Mouse (Mus musculus) limb, embryonic 11.5 days (tissue): Measurements from ENCODE around the gene Traf1. TPM values are rescaled to one million over a fixed set of nuclear protein-coding genes. Genes with fewer than 3 reads are reported as not detected.
A peak's percentile ranks its signal among the peaks of the same experiment; 100 is the strongest.

Source experiments
- ATAC-seq: fragments of 200-750 bp; cut with Nextera tagmentation; 2 replicates; pipeline ENCODE4 v1.8.0; 2017; ENCODE audit warnings: low read depth; ENCODE audit not compliant: insufficient number of reproducible peaks, low FRiP score, low TSS enrichment
- DNase-seq: peaks from one replicate; pipeline ENCODE4 v3.0.0-alpha.2; 2015; ENCODE audit warnings: low spot score
- H3K27ac ChIP-seq: fragments of 300-500 bp; sonication (generic); replicated peaks from 2 replicates; pipeline ENCODE4 v1.5.1; 2014; ENCODE audit warnings: low read depth, mild to moderate bottlenecking, low read length
- H3K27me3 ChIP-seq: fragments of 300-500 bp; sonication (generic); 2 replicates; pipeline ENCODE4 v1.6.1; 2014; ENCODE audit warnings: mild to moderate bottlenecking, low read length, mixed read lengths; ENCODE audit not compliant: control insufficient read depth, insufficient read depth
- H3K36me3 ChIP-seq: fragments of 300-500 bp; sonication (generic); 2 replicates; pipeline ENCODE4 v1.6.1; 2014; ENCODE audit warnings: mild to moderate bottlenecking, low read length, moderate library complexity, mixed read lengths; ENCODE audit not compliant: control insufficient read depth, insufficient read depth
- H3K4me1 ChIP-seq: fragments of 300-500 bp; sonication (generic); 2 replicates; pipeline ENCODE4 v1.6.1; 2014; ENCODE audit warnings: low read length, mixed read lengths; ENCODE audit not compliant: control insufficient read depth, insufficient read depth
- H3K4me2 ChIP-seq: fragments of 300-500 bp; sonication (generic); 2 replicates; pipeline ENCODE4 v1.6.1; 2014; ENCODE audit warnings: low read depth, mild to moderate bottlenecking, moderate library complexity; ENCODE audit not compliant: severe bottlenecking
- H3K4me3 ChIP-seq: fragments of 300-500 bp; sonication (generic); 2 replicates; pipeline ENCODE4 v1.5.1; 2014; ENCODE audit warnings: low read depth, low read length
- H3K9ac ChIP-seq: fragments of 300-500 bp; sonication (generic); 2 replicates; pipeline ENCODE4 v1.6.1; 2014; ENCODE audit warnings: mild to moderate bottlenecking, low read length
- H3K9me3 ChIP-seq: fragments of 300-500 bp; sonication (generic); 2 replicates; pipeline ENCODE4 v1.6.1; 2016; ENCODE audit warnings: low read length; ENCODE audit not compliant: control insufficient read depth
- WGBS: fragments of 180-500 bp; shearing (Covaris S2); extraction: QIAGEN DNeasy Blood & Tissue Kit; methylation state at CpG from one replicate; pipeline ENCODE4 v1.1.7; 2014; 5-methylcytosine and 5-hydroxymethylcytosine counted together
- polyA plus RNA-seq: library from polyadenylated mRNA; unstranded; fragments of >200 nt; fragmentation: Nextera tagmentation; extraction: Ambion mirVana; gene quantifications from 2 replicates; pipeline ENCODE4 v1.2.1, GENCODE M21; 2014

Gene Traf1
- polyA plus RNA-seq, 1 experiment from 2014 or later: 0.15 TPM

DNA sequence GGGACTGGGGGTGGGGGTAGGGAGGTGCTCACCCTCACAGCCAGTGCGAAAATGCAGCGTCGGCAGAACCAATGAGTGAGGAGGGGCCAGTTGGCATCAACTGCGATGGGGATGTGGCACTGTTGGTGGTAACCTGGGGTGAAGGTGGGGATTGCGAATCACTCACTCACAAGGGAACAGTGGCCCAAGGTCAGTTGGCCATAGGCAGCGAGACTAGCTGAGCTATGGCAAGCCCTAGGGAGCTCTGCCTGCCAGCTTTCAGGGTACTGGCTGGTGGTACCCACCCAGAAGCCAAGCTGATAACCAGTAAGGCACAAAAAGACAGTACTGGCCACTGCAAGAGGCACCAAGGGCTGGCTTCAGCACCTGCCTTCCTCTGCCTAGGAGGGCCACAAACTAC, 55.1 kb downstream of the Traf1 start:
- H3K4me3 ChIP-seq: no peak overlapping the region
- no peak overlapping the region for H3K27ac ChIP-seq
- DNase-seq (no peak), ATAC-seq (no peak)
- H3K9me3 ChIP-seq: no peaks in the 10 kb centered on the region
- WGBS: 44% methylated on average over 6 of the region's 6 CpGs
- H3K36me3 ChIP-seq: no peaks in the 10 kb centered on the region
- peaks cover 11% of the 10 kb centered on the region for H3K27me3 ChIP-seq
- H3K4me1 ChIP-seq: 0 out of 2 replicates have a peak, but pooled peaks cover 7% of the 10 kb centered on the region
- no peak overlapping the region for H3K4me2 ChIP-seq
- H3K9ac ChIP-seq: no peak overlapping the region

DNA sequence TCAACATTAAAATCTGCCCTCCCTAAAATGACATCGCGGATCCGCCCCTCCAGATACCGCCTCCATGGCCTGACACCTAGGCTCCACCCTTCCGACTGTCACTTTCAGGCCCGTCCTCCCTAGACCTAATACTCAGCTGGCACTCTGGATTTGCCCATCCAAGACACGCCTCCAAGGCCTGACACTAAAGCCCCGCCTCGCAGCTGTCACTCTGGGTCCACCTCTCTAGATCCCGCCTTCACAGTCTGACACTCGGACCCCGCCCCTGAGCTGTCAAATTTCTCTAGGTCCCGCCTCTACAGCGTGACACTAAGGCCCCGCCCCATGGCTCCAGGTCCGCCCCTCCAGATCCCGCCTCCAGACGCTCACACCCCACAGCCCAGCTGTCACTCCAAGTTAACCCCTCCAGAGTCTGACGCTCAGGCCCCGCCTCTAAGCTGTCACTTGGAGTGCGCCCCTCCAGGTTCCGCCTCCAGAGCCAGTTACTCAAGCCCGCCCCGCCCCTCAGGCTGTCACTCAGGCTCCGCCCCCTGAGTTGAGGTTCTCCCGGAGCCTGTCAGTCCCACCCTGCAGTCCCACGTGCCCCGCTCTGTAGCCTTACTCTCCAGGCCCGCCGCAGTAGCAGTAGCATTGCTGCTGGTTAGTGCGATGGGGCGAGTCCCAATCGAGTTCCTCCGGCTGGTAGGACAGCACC, 56.6 kb downstream of the Traf1 start:
- H3K4me1 ChIP-seq: 0 out of 2 replicates have a peak, but pooled peaks cover 7% of the 10 kb centered on the region
- no peaks in the 10 kb centered on the region for H3K36me3 ChIP-seq
- no peak overlapping the region for H3K9ac ChIP-seq
- under 1% methylated on average over 34 of the region's 34 CpGs for WGBS
- no peaks in the 10 kb centered on the region for H3K9me3 ChIP-seq
- H3K4me2 ChIP-seq: peak overlapping the region; percentile 45
- peak; percentile 96 for ATAC-seq
- peak overlapping the region; percentile 15 for H3K4me3 ChIP-seq
- H3K27me3 ChIP-seq: peaks cover 7% of the 10 kb centered on the region; the same call in 1 of the 2 replicates
- no peak overlapping the region for H3K27ac ChIP-seq
- peak; percentile 96 for DNase-seq

DNA sequence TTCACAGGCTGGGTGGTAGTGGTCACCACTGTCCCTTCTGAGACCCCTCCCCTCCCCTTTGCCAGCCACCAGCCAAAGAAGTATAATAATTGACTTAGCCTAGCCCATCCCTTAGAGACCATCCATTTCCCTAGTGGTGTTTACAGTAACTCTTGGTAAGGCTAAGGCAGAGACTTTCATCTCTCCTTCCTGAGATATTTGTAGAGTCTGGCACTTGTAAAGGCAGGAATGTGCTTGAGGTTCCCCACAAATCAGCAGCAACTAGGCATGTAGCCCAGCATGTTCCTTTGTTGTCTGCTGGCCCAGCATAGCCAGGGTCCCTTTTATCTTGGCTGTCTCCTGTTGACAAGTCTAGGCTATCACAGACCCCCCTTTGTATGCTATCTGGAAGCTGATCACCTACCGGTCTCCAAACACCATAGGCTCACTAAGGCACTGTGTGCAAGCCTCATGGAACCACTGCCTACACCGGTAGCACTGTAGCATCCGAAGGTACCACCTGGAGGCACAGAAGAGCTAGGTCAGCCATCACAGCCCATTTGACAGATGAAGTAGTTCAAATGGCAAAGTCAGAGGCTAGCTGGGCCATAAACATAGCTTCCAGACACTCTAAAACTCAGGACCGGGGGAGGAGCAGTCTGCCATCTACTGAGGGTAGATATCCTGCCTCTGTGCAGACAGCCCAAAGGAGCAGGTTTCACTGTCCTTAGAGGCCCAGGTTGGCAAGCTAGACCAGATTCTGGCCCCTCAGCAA, 57.7 kb downstream of the Traf1 start:
- Histone ChIP-seq H3K36me3 (no peaks in the 10 kb centered on the region), H3K9ac (no peak overlapping the region), H3K4me3 (no peak overlapping the region), H3K4me2 (no peak overlapping the region), H3K27ac (no peak overlapping the region), H3K27me3 (peaks cover 7% of the 10 kb centered on the region; the same call in 1 of the 2 replicates), H3K9me3 (no peaks in the 10 kb centered on the region), H3K4me1 (0 out of 2 replicates have a peak, but pooled peaks cover 7% of the 10 kb centered on the region)
- no peak for DNase-seq
- WGBS: 63% methylated on average over 4 of the region's 4 CpGs
- no peak for ATAC-seq

DNA sequence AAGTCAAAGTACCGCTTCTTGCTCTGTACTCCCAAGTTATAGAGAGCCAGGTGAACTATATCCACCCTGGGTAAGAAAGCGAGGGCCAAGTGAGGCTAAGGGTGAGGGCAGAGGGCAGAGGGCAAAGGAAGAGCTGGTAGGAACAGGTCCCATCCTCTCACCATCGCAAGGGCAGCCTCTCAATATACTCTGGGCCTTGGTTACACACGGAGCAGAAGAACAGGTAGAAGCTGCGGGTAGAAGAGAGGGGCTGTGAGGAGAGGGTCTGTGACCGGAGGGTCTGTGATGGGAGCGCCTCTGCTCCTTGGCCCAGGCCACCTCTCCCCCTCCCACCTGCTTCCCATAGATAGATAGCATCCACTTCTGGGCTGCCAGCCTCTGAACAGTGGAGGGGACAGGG, 58.4 kb downstream of the Traf1 start:
- 0 out of 2 replicates have a peak, but pooled peaks cover 7% of the 10 kb centered on the region for H3K4me1 ChIP-seq
- H3K27me3 ChIP-seq: peaks cover 9% of the 10 kb centered on the region; the same call in 1 of the 2 replicates
- H3K9ac ChIP-seq: no peak overlapping the region
- WGBS: 88% methylated on average over 7 of the region's 7 CpGs
- no peak for ATAC-seq
- H3K4me2 ChIP-seq: no peak overlapping the region
- H3K27ac ChIP-seq: no peak overlapping the region
- no peaks in the 10 kb centered on the region for H3K9me3 ChIP-seq
- H3K36me3 ChIP-seq: no peaks in the 10 kb centered on the region
- DNase-seq: no peak
- H3K4me3 ChIP-seq: no peak overlapping the region

DNA sequence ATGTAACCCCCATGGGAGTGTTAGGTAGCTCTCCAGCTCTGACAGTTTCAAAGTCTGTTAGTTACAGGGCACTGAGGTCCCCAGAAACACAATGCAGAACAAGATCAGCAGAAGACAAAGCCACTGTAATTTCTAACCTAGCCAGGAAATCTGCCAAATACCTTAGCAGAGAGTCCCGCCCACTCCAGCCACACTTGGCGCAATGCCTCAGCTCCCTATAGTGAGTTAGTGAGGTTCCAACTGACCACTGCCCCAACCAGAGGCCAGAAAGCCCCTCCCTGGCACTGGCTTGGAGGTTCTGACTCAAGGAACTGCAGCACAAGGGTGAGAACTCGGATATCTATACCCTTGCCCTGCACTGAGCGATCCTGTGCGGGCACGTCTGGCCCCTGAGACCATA, 58.8 kb downstream of the Traf1 start:
- no peak for ATAC-seq
- H3K27ac ChIP-seq: no peak overlapping the region
- H3K4me2 ChIP-seq: no peak overlapping the region
- no peak overlapping the region for H3K4me3 ChIP-seq
- no peak for DNase-seq
- no peaks in the 10 kb centered on the region for H3K36me3 ChIP-seq
- H3K9me3 ChIP-seq: no peaks in the 10 kb centered on the region
- H3K9ac ChIP-seq: no peak overlapping the region
- 0 out of 2 replicates have a peak, but pooled peaks cover 7% of the 10 kb centered on the region for H3K4me1 ChIP-seq
- 86% methylated on average over 6 of the region's 6 CpGs for WGBS
- H3K27me3 ChIP-seq: peaks cover 9% of the 10 kb centered on the region; the same call in 1 of the 2 replicates

DNA sequence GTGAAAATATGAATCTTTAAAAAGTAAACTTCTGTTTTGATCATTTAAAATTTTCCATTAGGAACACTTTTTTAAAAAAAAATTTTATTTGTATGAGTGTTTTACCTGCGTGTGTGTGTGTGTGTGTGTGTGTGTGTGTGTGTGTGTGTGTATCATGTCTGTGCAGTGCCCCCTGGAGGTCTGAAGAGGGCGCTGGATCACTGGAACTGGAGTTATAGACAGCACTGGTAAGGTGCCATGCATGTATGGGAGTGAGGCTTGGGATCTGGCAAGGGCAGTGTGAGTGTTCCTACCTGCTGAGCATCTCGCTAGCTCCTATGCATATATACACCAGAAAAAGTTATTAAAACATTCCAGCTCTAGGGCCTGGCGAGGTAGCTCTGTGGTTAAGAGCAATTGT, 59.8 kb downstream of the Traf1 start:
- no peak overlapping the region for H3K27ac ChIP-seq
- 78% methylated on average over 4 of the region's 4 CpGs for WGBS
- H3K4me1 ChIP-seq: 0 out of 2 replicates have a peak, but pooled peaks cover 7% of the 10 kb centered on the region
- no peaks in the 10 kb centered on the region for H3K9me3 ChIP-seq
- H3K36me3 ChIP-seq: no peaks in the 10 kb centered on the region
- ATAC-seq: no peak
- H3K4me3 ChIP-seq: no peak overlapping the region
- H3K9ac ChIP-seq: no peak overlapping the region
- no peak overlapping the region for H3K4me2 ChIP-seq
- peaks cover 7% of the 10 kb centered on the region; the same call in 1 of the 2 replicates for H3K27me3 ChIP-seq
- no peak for DNase-seq

DNA sequence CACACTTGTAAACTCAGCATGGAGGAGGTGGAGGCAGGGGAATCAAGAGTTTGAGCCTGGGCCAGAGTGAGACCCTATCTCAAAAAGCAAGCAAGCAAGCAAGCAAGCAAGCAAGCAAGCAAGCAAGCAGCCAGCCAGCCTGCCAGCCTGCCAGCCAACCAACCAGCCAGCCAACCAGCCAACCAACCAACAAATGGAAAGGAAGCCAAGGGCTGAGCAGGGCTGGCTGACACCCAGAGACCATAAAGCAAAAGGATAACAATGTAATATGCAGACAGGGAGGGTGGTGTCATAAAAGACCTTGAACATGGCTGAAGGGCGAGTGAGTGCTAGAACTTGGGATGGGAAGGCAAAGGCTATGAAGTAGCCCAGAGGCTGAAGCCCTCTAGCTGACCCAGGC, 61.2 kb downstream of the Traf1 start:
- 86% methylated on average over 1 of the region's 1 CpGs for WGBS
- no peak for ATAC-seq

DNA sequence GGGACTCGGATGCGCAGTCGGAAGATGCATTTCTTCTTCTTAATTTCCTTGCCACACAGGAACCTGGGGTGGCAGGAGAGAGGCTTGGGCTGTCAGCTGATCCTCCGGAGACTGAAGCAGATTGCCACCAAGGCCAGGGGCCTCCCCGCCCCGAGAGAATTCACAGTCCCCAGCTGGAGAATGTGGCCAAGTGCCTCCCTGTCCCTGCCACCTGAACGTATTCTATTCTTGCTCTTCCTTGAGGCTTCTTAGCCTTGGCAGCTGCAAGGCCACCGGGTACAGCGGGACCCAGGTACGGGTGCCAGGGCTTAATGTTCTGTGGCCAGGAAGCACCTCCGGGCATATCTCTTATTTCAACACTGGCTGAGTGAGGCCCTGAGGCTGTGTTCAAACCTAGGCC, 61.9 kb downstream of the Traf1 start:
- Histone ChIP-seq H3K4me2 (no peak overlapping the region), H3K4me1 (0 out of 2 replicates have a peak, but pooled peaks cover 4% of the 10 kb centered on the region), H3K9ac (no peak overlapping the region), H3K27me3 (0 out of 2 replicates have a peak, but pooled peaks cover 2% of the 10 kb centered on the region), H3K36me3 (no peaks in the 10 kb centered on the region), H3K4me3 (no peak overlapping the region), H3K9me3 (no peaks in the 10 kb centered on the region), H3K27ac (no peak overlapping the region)
- ATAC-seq (no peak), DNase-seq (no peak)
- WGBS: 81% methylated on average over 11 of the region's 11 CpGs

More for the DNA sequence above, 61.2 kb downstream of the Traf1 start:
- DNase-seq: no peak
- no peaks in the 10 kb centered on the region for H3K9me3 ChIP-seq
- no peak overlapping the region for H3K4me3 ChIP-seq
- no peaks in the 10 kb centered on the region for H3K36me3 ChIP-seq
- H3K27ac ChIP-seq: no peak overlapping the region
- 0 out of 2 replicates have a peak, but pooled peaks cover 2% of the 10 kb centered on the region for H3K27me3 ChIP-seq
- no peak overlapping the region for H3K9ac ChIP-seq
- H3K4me2 ChIP-seq: no peak overlapping the region
- H3K4me1 ChIP-seq: 0 out of 2 replicates have a peak, but pooled peaks cover 7% of the 10 kb centered on the region
